Mouse (Mus musculus) cortical plate, adult 2 months (tissue): ENCODE results near the gene Klf9.

Experiments used
- CTCF ChIP-seq: fragments of 200-500 bp; IDR thresholded peaks from 2 replicates; pipeline ENCODE4 v1.5.1; 2011; ENCODE audit warnings: mild to moderate bottlenecking, control low read depth, low read length; ENCODE audit not compliant: insufficient read depth; ENCODE audit errors: extremely low read depth
- POLR2A ChIP-seq: fragments of 200-500 bp; IDR thresholded peaks from 2 replicates; pipeline ENCODE4 v1.6.1; 2011; ENCODE audit warnings: mild to moderate bottlenecking, low read length, control low read depth; ENCODE audit not compliant: insufficient read depth; ENCODE audit errors: extremely low read depth

- TF ChIP-seq CTCF (no peak), POLR2A (no peak)
Observed at GRCm38 (mm10) chr19:23139756-23140470, 1.1 kb upstream of the Klf9 start.
